Mouse (Mus musculus) heart, adult 2 months (tissue): Measurements from ENCODE around the gene 5730522E02Rik.

Experiments
- CTCF ChIP-seq: fragments of 200-600 bp; IDR thresholded peaks from 2 replicates; pipeline ENCODE4 v1.8.1; 2022; ENCODE audit warnings: antibody characterized with exemption, mild to moderate bottlenecking, moderate library complexity
- POLR2A ChIP-seq: fragments of 200-500 bp; IDR thresholded peaks from 2 replicates; pipeline ENCODE4 v1.6.1; 2011; ENCODE audit warnings: mild to moderate bottlenecking, low read depth, low read length, control low read depth; ENCODE audit not compliant: insufficient read depth

GRCm38 (mm10) chr11:25866292-25866691 is 344.3 kb downstream of the 5730522E02Rik start:
- TF ChIP-seq CTCF (no peak), POLR2A (no peak)
